Mouse (Mus musculus) adrenal gland, postnatal 10 days (tissue): ENCODE data around the gene Cdk2ap2. TPM values are rescaled to one million over a fixed set of nuclear protein-coding genes. Genes with fewer than 3 reads are reported as not detected.

Experiments used
- DNase-seq: peaks from one replicate; pipeline ENCODE4 v3.0.0; 2021; ENCODE audit warnings: mixed read lengths
- total RNA-seq, 2 experiments: library from RNA; stranded (reverse); gene quantifications; 2 replicates each; pipeline ENCODE4 v1.2.3; 2021

The Cdk2ap2 gene
- total RNA-seq, 2 experiments from 2014 or later, result 56.3 to 64.1 TPM

- DNase-seq, result no peak
Measured at GRCm38 (mm10) chr19:4139446-4139845, 42.5 kb downstream of the Cdk2ap2 start, which contains the start of gene Gpr152. Gene Gpr152, plus strand, starts transcription at chr19:4139787.

DNA sequence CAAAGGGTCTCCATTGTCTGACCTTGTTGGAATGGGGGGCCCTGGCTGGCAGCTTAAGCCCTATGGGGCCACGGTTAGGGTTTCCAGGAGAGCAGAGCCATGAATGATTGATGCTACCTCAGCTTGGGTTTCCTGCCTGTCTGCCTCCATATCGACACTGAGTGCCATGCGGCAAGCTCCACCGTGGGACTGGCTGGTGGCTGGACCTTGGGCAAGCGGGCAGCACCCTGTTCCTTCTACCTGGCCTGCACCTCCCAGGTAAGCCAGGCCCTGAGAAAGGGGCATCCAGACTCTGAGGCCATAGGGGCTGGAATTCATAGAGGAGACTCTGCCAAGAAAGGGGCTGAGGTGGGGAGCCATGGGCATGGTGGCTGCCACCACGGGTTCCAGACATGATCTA, 43.2 kb downstream of the Cdk2ap2 start:
- DNase-seq, result no peak

GRCm38 (mm10) chr19:4142416-4143173, 45.6 kb downstream of the Cdk2ap2 start:
- peak; percentile 59 for DNase-seq

GRCm38 (mm10) chr19:4143759-4144268, 46.8 kb downstream of the Cdk2ap2 start, which contains the start of gene Cabp4:
Gene Cabp4, minus strand, starts transcription at chr19:4144033.
- no peak for DNase-seq

DNA sequence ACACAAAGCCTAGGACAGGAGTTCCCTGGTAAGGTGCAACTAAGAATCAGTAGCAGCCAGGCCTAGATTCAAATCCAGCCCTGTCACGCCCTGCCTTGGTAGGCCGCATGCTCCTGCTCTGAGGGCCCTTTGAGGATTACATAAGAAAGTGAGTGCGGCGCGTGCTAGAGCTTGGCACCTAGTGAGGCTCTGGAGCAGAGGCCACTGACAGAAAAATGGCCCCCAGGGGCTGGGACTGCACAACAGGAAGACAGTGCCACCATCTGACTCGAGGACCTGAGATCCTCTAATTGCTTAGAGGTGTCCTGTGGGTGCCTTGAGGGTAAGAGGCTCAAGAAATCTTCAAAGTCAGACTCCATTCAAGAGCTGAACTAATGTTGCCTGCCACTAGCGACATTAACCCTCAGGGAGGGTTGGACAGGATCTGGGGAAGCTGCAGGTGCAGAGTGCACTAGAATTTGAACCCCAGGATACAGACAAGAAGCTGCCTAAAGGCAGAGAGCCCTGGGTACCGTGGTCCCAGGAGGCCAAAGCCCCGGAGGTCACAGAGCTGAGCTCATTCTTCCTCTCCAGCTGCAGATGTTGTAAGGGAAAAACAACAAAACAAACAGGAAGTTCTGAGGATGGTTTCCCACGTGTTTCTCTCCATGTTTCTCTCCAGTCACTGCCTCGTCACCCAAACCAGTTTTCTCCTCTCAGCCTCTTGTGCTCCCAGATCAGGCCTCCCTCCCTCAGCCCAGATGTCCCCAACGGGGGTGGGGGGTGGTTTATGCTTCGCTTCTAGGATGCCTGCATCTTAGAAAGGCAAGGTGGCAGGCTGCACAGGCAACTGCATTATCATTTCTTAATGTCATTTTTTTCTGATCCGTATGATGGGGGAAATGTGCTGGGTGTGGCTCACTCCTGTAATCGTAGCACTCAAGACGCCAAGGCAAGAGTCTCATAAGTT, 47.8 kb downstream of the Cdk2ap2 start:
- peak; percentile 62 for DNase-seq

- no peak for DNase-seq
Measured at GRCm38 (mm10) chr19:4145936-4146335, 49.0 kb downstream of the Cdk2ap2 start.

DNA sequence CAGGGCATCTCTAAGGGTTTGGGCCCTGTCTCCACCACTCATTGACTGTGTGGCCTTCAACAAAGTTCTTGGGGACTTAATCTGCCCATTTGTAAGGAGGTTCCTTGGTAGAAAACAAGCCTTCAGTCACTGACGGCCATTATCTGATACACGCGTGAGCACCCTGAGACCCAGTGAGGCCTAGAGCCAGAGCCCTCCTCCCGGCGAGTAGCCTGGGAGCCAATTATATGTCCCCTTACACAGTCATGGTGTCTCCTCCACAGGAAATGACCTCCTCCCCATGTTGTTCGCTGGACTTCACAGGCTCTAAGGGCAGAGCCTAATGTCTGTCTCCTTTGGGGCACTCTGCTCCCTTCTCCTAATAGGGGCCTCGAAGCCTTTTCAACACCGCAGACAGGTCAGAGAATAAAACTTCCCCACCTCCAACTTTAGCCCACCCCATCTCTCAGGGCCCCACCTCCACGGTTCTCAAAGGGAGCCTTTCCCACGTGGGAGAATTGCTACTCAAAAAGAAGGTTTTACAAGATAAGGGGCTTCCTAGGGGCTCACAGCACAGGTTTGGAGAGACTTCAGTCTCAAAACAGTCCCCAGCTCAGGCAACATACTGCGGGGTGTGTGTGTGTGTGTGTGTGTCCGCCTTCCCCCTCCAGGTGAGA, 49.5 kb downstream of the Cdk2ap2 start:
- DNase-seq, result no peak

GRCm38 (mm10) chr19:4147022-4147405, 50.0 kb downstream of the Cdk2ap2 start:
- no peak for DNase-seq

GRCm38 (mm10) chr19:4147782-4148490, 51.0 kb downstream of the Cdk2ap2 start:
- no peak for DNase-seq

GRCm38 (mm10) chr19:4148491-4148806, 51.5 kb downstream of the Cdk2ap2 start, which contains the start of gene Coro1b:
Gene Coro1b, plus strand, starts transcription at chr19:4148619.
- peak; percentile 100 for DNase-seq

Other genes with a start within 250 kb of the Cdk2ap2 start
- 10 to 100 TPM; 46.6 to 53.1 TPM for gene Chka, start 245.4 kb upstream of the Cdk2ap2 start, total RNA-seq
- gene Tcirg1, start 190.0 kb upstream of the Cdk2ap2 start, total RNA-seq, result 10 to 100 TPM; 40.7 to 52.9 TPM
- 100 to 1,000 TPM; 409 to 436 TPM for gene Ndufs8, start 184.4 kb upstream of the Cdk2ap2 start, total RNA-seq
- gene Aldh3b1, start 167.4 kb upstream of the Cdk2ap2 start, total RNA-seq, result 10 to 100 TPM; 50.9 to 71.0 TPM
- gene Unc93b1, start 162.0 kb upstream of the Cdk2ap2 start, total RNA-seq, result 10 to 100 TPM; 42.5 to 47.5 TPM
- under 1 TPM; 0.63 to 0.76 TPM for gene Aldh3b3, start 138.5 kb upstream of the Cdk2ap2 start, total RNA-seq
- 10 to 100 TPM in 1 of 2 experiments, 1 to 10 TPM in 1; 8.9 to 11.2 TPM for gene Aldh3b2, start 124.9 kb upstream of the Cdk2ap2 start, total RNA-seq
- 10 to 100 TPM; 32.0 to 33.3 TPM for gene Acy3, start 110.6 kb upstream of the Cdk2ap2 start, total RNA-seq
- gene Tbx10, start 104.4 kb upstream of the Cdk2ap2 start, total RNA-seq, result not detected
- gene Nudt8, start 96.6 kb upstream of the Cdk2ap2 start, total RNA-seq, result 10 to 100 TPM; 39.4 to 40.5 TPM
- gene Gm49405, start 96.6 kb upstream of the Cdk2ap2 start, total RNA-seq, result 1 to 10 TPM in 1 of 2 experiments, under 1 TPM in 1; 0.72 to 1.9 TPM
- 1 to 10 TPM; 1.3 to 3.0 TPM for gene Doc2g, start 93.9 kb upstream of the Cdk2ap2 start, total RNA-seq
- gene Ndufv1, start 84.4 kb upstream of the Cdk2ap2 start, total RNA-seq, result 100 to 1,000 TPM; 683 to 759 TPM
- gene Gstp1, start 59.2 kb upstream of the Cdk2ap2 start, total RNA-seq, result 100 to 1,000 TPM; 270 to 316 TPM
- 10 to 100 TPM; 34.9 to 50.2 TPM for gene Gstp2, start 51.2 kb upstream of the Cdk2ap2 start, total RNA-seq
- gene Gstp3, start 37.6 kb upstream of the Cdk2ap2 start, total RNA-seq, result 10 to 100 TPM; 42.6 to 90.1 TPM
- gene Cabp2, start 15.6 kb upstream of the Cdk2ap2 start, total RNA-seq, result under 1 TPM in 1 of 2 experiments, not detected in 1; 0.63 TPM
- gene Pitpnm1, start 2.8 kb downstream of the Cdk2ap2 start, total RNA-seq, result 10 to 100 TPM; 59.7 to 75.1 TPM
- 10 to 100 TPM; 71.5 to 73.4 TPM for gene Aip, start 28.7 kb downstream of the Cdk2ap2 start, total RNA-seq
- not detected for gene Gpr152, start 42.6 kb downstream of the Cdk2ap2 start, total RNA-seq
- 1 to 10 TPM in 1 of 2 experiments, under 1 TPM in 1; 0.69 to 1.9 TPM for gene Cabp4, start 46.9 kb downstream of the Cdk2ap2 start, total RNA-seq
- 100 to 1,000 TPM; 185 to 193 TPM for gene Coro1b, start 51.4 kb downstream of the Cdk2ap2 start, total RNA-seq
- gene Ptprcap, start 56.4 kb downstream of the Cdk2ap2 start, total RNA-seq, result 10 to 100 TPM; 11.5 to 14.0 TPM
- gene Rps6kb2, start 66.2 kb downstream of the Cdk2ap2 start, total RNA-seq, result 10 to 100 TPM; 26.5 to 38.2 TPM
- 1 to 10 TPM; 4.8 to 8.8 TPM for gene Carns1, start 78.3 kb downstream of the Cdk2ap2 start, total RNA-seq
- 1 to 10 TPM; 4.2 to 6.6 TPM for gene Tbc1d10c, start 94.1 kb downstream of the Cdk2ap2 start, total RNA-seq
- gene Ppp1ca, start 94.9 kb downstream of the Cdk2ap2 start, total RNA-seq, result 100 to 1,000 TPM; 411 to 414 TPM
- 10 to 100 TPM in 1 of 2 experiments, 1 to 10 TPM in 1; 7.4 to 10.8 TPM for gene Rad9a, start 104.5 kb downstream of the Cdk2ap2 start, total RNA-seq
- 1 to 10 TPM; 8.3 to 9.8 TPM for gene Clcf1, start 117.1 kb downstream of the Cdk2ap2 start, total RNA-seq
- not detected for gene AC109138.7, start 117.2 kb downstream of the Cdk2ap2 start, total RNA-seq
- gene Pold4, start 134.7 kb downstream of the Cdk2ap2 start, total RNA-seq, result 10 to 100 TPM; 34.7 to 35.6 TPM
- 10 to 100 TPM; 16.8 to 21.9 TPM for gene Ssh3, start 172.0 kb downstream of the Cdk2ap2 start, total RNA-seq
- 1 to 10 TPM; 3.5 to 8.5 TPM for gene Ankrd13d, start 186.0 kb downstream of the Cdk2ap2 start, total RNA-seq
- gene Grk2, start 209.0 kb downstream of the Cdk2ap2 start, total RNA-seq, result 10 to 100 TPM; 46.3 to 54.8 TPM